10 mouse cellular contexts compared by ENCODE assay signal in genomic region chr5:118318883-118319282, GRCm38 (mm10).
DNase-seq lines count a peak whose midpoint lies in the region; ATAC-seq and TF ChIP-seq lines count a peak whose summit lies in the region.
"Had no signal": no experiment of that assay in that cellular context is flagged by ENCODE, and none has a peak within 500 bp of the region (broad histone marks: within the 10 kb centered on the region; RNA-seq: fewer than 3 reads in every experiment).

No protein-coding gene starts in this region.

- no peak for DNase-seq in forebrain, postnatal 0 days
- no peak for DNase-seq in forebrain, embryonic 14.5 days (ENCODE audit: low spot score)
- no peak for DNase-seq in liver, embryonic 11.5 days (ENCODE audit: low spot score)
- DNase-seq in liver = no peak
- peak; percentile 53 to 69 for DNase-seq in cerebellum, postnatal 14 days
- no peak for DNase-seq in gastrocnemius, postnatal 14 days
- no peak for DNase-seq in thymus, postnatal 25 days

- no peak overlapping the region for H3K4me3 ChIP-seq in forebrain, postnatal 0 days (ENCODE audit: low read depth, low read length)
- no peak overlapping the region for H3K4me3 ChIP-seq in forebrain, embryonic 14.5 days (ENCODE audit: low read depth, low read length)
- no peak overlapping the region for H3K4me3 ChIP-seq in liver, embryonic 11.5 days (ENCODE audit: low read depth, low read length)
- H3K4me3 ChIP-seq in limb, embryonic 15.5 days = no peak overlapping the region
- H3K4me3 ChIP-seq: forebrain, embryonic 12.5 days had no signal

- H3K4me2 ChIP-seq in forebrain, postnatal 0 days (ENCODE audit: low read depth) = peak overlapping the region; percentile 15; the same call in 1 of the 2 replicates
- H3K4me2 ChIP-seq in forebrain, embryonic 14.5 days (ENCODE audit: low read length) = no peak overlapping the region
- H3K4me2 ChIP-seq in liver, embryonic 11.5 days = 0 out of 2 replicates have a peak overlapping the region, but pooled peaks have one; percentile 22
- H3K4me2 ChIP-seq in limb, embryonic 15.5 days = peak overlapping the region; percentile 32
- H3K4me2 ChIP-seq: forebrain, embryonic 12.5 days had no signal

- ATAC-seq in forebrain, postnatal 0 days = no peak
- ATAC-seq in forebrain, embryonic 14.5 days = no peak
- no peak for ATAC-seq in liver, embryonic 11.5 days (replicated peaks; ENCODE audit: low FRiP score)
- no peak for ATAC-seq in limb, embryonic 15.5 days (ENCODE audit: insufficient number of reproducible peaks, low FRiP score, low TSS enrichment, low read depth)
- ATAC-seq: inflammation-experienced regulatory T-cells, adult 6 months had no signal

- H3K9ac ChIP-seq in forebrain, postnatal 0 days = no peak overlapping the region
- no peak overlapping the region for H3K9ac ChIP-seq in forebrain, embryonic 14.5 days (ENCODE audit: low read length)
- no peak overlapping the region for H3K9ac ChIP-seq in liver, embryonic 11.5 days (ENCODE audit: low read depth, low read length)
- no peak overlapping the region for H3K9ac ChIP-seq in limb, embryonic 15.5 days
- H3K9ac ChIP-seq: forebrain, embryonic 12.5 days had no signal

- H3K36me3 ChIP-seq in forebrain, postnatal 0 days (ENCODE audit: insufficient read depth) = no peaks in the 10 kb centered on the region
- no peaks in the 10 kb centered on the region for H3K36me3 ChIP-seq in forebrain, embryonic 14.5 days (ENCODE audit: control insufficient read depth, insufficient read depth, low read length)
- H3K36me3 ChIP-seq in liver, embryonic 11.5 days (ENCODE audit: control insufficient read depth, insufficient read depth, low read length) = no peaks in the 10 kb centered on the region
- H3K36me3 ChIP-seq in limb, embryonic 15.5 days = no peaks in the 10 kb centered on the region
- H3K36me3 ChIP-seq: forebrain, embryonic 12.5 days had no signal

- WGBS in forebrain, postnatal 0 days = 25% methylated on average over 14 of the region's 15 CpGs
- WGBS in forebrain, embryonic 14.5 days = 17% methylated on average over 14 of the region's 15 CpGs
- 14% methylated on average over 15 of the region's 15 CpGs for WGBS in liver, embryonic 11.5 days
- WGBS in limb, embryonic 15.5 days = 17% methylated on average over 15 of the region's 15 CpGs

- intact Hi-C loops in gastrocnemius, postnatal 14 days (cut with DNase I; ENCODE audit: low total_unique reads) = no loop called here

- H3K27me3 ChIP-seq in forebrain, postnatal 0 days (ENCODE audit: insufficient read depth, low read length) = no peaks in the 10 kb centered on the region
- H3K27me3 ChIP-seq in forebrain, embryonic 14.5 days (replicated peaks; ENCODE audit: control insufficient read depth, insufficient read depth, low read length) = no peaks in the 10 kb centered on the region
- peaks cover 19% of the 10 kb centered on the region for H3K27me3 ChIP-seq in liver, embryonic 11.5 days (replicated peaks; ENCODE audit: control insufficient read depth, insufficient read depth, low read length)
- peaks cover 6% of the 10 kb centered on the region for H3K27me3 ChIP-seq in limb, embryonic 15.5 days

- H3K4me1 ChIP-seq in forebrain, postnatal 0 days (ENCODE audit: insufficient read depth) = no peaks in the 10 kb centered on the region
- peaks cover 6% of the 10 kb centered on the region; the same call in 1 of the 2 replicates for H3K4me1 ChIP-seq in forebrain, embryonic 14.5 days (ENCODE audit: control insufficient read depth, insufficient read depth, low read length)
- no peaks in the 10 kb centered on the region; the same call in 1 of the 2 replicates for H3K4me1 ChIP-seq in liver, embryonic 11.5 days (replicated peaks; ENCODE audit: control insufficient read depth, insufficient read depth, low read length)
- H3K4me1 ChIP-seq in limb, embryonic 15.5 days = peaks cover 44% of the 10 kb centered on the region

- TF ChIP-seq CTCF in forebrain, postnatal 0 days (IDR thresholded peaks at IDR 0.05; ENCODE audit: low read depth) = no peak

- H3K9me3 ChIP-seq in forebrain, postnatal 0 days (ENCODE audit: low read length) = no peaks in the 10 kb centered on the region
- no peaks in the 10 kb centered on the region for H3K9me3 ChIP-seq in forebrain, embryonic 14.5 days (replicated peaks; ENCODE audit: control insufficient read depth, low read length)
- H3K9me3 ChIP-seq in liver, embryonic 11.5 days (ENCODE audit: control insufficient read depth, low read length) = no peaks in the 10 kb centered on the region
- H3K9me3 ChIP-seq in limb, embryonic 15.5 days = no peaks in the 10 kb centered on the region
- H3K9me3 ChIP-seq: forebrain, embryonic 12.5 days had no signal

- no peak overlapping the region for H3K27ac ChIP-seq in forebrain, postnatal 0 days (ENCODE audit: low read depth, low read length)
- no peak overlapping the region for H3K27ac ChIP-seq in forebrain, embryonic 14.5 days (ENCODE audit: low read depth, low read length)
- H3K27ac ChIP-seq in liver, embryonic 11.5 days (ENCODE audit: low read depth, low read length) = no peak overlapping the region
- H3K27ac ChIP-seq in limb, embryonic 15.5 days = peak overlapping the region; percentile 4; the same call in 1 of the 2 replicates
- H3K27ac ChIP-seq: forebrain, embryonic 12.5 days had no signal

Comparison
In these comparisons a context has a peak if more than half of its experiments do, and no peak if none do; other contexts are left out.
1. DNase-seq: peak in cerebellum, postnatal 14 days (2 of 2); none in forebrain, postnatal 0 days (single experiment), forebrain, embryonic 14.5 days (single experiment), liver, embryonic 11.5 days (single experiment), liver (single experiment), gastrocnemius, postnatal 14 days (single experiment) and thymus, postnatal 25 days (single experiment).